Mouse (Mus musculus): ENCODE measurements around the gene Rps6kb2. TPM values are rescaled to one million over a fixed set of nuclear protein-coding genes. Genes with fewer than 3 reads are reported as not detected.

The Rps6kb2 gene
- total RNA-seq, 2 experiments from 2014 or later, result 34.8 to 39.8 TPM

DNA sequence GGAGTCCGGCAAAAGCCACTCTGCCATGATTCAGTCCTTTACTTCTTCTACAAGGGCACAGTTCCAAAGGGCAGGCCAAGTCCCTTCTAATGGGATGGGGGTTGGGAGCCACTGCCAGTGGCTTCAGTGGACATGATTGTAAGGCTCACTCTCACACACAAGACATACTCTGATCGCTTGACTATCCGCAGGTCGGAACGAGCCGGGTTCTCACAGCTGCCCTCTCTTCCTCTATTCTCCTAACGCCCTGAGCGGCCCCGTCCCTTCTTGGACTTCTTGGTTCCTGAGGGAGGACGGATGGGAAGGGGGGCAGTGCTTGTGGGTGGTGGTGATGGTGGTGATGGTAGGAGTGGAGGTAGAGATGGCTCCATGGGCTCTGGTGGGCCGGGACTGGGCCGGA lies 6.4 kb downstream of the Rps6kb2 start:
- ATAC-seq (replicated peaks; ENCODE audit: low FRiP score, poor library complexity, severe bottlenecking), result no peak

DNA sequence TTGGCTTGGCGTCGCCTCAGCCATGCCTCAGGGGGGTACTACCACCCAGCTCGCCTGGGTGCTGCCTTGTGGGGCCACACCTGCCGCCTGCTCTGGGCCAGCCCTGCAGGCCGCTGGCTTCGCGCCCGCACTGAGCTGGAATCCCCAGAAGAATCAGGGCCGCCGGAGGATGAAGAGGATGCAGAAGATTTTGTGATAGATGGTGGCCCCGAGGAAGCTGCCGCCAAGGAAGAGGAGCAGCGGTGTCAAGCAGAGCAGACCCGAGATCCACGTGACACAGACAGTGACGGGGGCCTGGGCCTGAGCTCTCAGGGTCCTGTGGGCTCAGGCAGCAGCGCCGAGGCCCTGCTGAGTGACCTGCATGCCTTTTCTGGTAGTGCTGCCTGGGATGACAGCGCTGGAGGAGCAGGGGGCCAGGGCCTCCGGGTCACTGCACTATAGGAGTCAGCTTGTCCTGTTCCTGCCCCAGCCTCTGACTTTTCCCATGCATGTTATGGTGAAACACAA lies 7.0 kb downstream of the Rps6kb2 start:
- ATAC-seq (replicated peaks; ENCODE audit: low FRiP score, poor library complexity, severe bottlenecking), result no peak

DNA sequence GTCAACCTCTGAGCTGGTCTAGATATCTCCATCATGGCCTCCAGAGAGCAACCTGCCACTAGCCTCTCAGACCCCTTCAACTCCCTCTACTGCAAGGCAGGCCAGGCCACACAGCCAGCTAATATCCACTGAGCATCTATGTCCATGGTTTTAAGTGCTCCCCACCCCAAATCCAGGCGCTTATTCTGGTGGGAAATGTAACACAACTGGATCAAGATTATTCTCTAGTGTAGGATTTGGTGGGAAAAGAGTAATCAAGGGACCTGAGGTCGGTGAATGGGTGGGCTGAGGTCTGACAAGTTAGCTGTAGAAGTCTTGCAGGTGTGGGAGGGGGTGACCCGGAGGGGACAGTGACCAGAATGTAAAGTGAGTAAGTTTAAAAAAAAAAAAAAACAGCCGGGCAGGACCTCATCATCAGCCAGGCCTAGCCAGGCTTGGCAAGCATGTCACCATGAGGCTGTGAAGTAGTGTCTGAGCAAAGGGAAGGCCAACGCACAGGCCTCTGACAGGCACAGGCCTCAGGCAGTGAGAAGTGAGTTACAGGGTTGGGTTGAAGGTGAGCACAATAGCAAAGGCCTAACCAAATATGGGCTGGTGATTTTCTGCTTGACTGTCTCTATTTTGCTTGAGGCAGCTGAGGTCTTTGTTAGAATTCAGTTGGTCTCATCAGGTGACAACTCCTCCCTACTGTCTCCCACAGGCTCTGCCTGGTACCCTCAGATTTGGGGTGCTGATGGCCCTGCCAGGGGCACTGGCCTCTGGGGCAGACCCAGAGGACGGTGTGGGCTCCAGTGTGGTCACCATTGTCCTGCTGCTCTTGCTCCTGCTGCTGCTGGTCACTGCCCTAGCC lies 7.7 kb downstream of the Rps6kb2 start:
- ATAC-seq (replicated peaks; ENCODE audit: low FRiP score, poor library complexity, severe bottlenecking), result no peak

DNA sequence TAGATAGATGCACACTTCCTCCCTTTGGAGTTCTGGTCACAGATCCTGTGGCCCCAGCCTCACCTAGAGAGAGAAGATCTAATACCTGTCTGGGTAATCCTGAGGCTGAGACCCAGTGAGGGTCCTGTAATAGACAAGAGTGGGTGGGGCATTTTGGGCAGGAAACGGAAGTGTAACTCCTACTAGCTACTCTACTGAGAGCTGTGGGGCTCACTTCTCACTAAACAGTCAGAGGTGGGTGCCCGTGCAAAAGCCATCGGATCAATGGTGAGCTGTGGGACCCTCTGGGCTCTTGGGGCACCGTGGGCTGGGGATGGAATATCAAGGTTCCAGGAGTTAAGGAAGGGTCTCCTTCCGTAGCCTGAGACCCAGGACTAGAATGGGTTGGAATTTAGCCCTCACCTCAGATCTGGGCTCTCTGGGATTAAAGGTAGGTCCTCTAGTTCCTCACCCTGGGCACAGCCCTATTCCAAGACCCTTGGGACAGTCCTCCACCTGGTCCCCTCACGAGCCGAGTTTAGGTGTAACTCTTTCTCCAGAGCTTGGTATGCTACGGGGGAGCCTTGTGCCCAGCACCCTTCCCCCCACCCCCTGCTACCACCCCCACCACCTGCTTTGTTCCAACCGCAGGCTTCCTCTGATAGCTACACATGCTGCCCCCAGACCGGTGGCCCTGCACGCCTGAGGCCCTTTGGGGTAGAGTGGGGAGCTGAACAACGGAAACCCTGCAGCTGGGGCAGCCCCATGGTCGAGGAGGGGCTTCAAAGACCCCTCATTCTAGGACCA lies 8.5 kb downstream of the Rps6kb2 start:
- ATAC-seq (replicated peaks; ENCODE audit: low FRiP score, poor library complexity, severe bottlenecking), result no peak

GRCm38 (mm10) chr19:4153232-4153654 lies 9.9 kb downstream of the Rps6kb2 start, which contains the start of gene Ptprcap:
Gene Ptprcap, plus strand, starts transcription at chr19:4153604.
- ATAC-seq (replicated peaks; ENCODE audit: low FRiP score, poor library complexity, severe bottlenecking), result no peak

GRCm38 (mm10) chr19:4152445-4153231 lies 10.5 kb downstream of the Rps6kb2 start:
- no peak for ATAC-seq (replicated peaks; ENCODE audit: low FRiP score, poor library complexity, severe bottlenecking)

DNA sequence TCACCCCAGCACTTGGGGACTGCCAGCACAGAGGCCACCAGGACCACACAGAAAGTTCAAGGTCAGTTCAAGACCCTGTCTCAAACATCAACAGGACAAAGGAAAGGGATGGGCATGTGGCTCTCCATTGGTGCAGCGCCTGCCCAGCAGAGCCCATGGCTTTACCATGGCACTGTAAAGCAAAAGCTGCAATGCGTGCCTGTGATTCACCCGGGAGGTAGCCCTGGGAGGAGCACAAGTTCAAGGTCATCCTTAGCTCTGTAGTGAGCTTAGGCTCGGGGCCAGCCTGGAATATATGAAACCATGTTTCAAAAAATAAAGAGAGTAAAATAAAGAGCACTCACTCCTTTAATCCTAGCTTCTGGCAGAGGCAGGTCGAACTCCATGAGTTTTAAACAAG lies 11.3 kb downstream of the Rps6kb2 start:
- no peak for ATAC-seq (replicated peaks; ENCODE audit: low FRiP score, poor library complexity, severe bottlenecking)

DNA sequence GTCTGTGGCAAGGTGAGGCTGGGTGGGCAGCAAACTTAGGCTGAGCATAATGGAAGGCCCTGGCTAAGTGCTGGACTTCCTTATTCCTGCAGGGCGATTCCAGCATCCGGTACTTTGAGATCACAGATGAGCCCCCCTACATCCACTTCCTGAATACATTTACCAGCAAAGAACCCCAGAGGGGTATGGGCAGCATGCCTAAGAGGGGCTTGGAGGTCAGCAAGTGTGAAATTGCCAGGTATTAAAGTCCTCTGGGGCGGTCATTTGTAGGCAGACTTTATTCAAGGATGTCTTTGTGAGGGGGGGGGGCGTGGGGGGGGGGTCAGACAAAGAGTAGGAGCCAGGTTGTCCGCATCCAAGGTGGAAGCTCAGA lies 11.7 kb downstream of the Rps6kb2 start:
- ATAC-seq (replicated peaks; ENCODE audit: low FRiP score, poor library complexity, severe bottlenecking), result no peak

DNA sequence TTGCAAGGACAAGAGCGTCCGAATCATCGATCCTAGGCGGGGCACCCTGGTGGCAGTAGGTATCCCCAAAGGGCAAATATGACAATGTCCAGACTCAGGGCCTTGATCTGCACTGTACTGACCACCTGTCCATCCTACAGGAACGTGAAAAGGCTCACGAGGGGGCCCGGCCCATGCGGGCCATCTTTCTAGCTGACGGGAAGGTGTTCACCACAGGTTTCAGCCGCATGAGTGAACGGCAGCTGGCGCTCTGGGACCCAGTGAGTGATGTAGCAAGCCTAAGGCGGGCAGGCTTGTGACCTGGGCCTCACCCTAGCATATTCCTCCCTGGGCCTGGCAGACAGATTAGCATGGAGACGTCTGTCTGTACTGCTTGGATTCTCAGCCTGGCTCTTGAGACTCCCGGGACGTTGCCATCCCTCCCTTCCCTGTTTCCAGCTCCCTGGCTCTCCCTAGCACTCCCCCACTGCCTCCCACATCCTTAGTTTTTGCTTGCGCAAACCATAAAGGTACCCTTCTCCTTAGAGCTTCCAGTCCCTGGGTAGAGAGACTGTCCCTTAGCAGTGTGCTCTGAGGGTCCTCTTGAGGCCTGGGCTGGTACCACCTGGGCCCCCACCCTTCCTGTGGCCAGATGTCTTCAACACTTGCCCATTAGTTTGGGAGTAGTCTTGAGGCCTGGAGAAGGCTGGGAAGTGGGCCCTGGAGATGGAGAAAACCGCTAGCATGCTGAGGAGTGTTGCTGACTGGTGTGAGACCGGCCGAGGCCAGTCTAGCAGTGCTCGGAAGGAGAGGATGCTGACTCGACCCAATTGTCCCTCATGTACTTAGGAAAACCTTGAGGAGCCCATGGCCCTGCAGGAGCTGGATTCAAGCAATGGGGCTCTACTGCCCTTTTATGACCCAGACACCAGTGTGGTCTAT lies 12.3 kb downstream of the Rps6kb2 start:
- no peak for ATAC-seq (replicated peaks; ENCODE audit: low FRiP score, poor library complexity, severe bottlenecking)

DNA sequence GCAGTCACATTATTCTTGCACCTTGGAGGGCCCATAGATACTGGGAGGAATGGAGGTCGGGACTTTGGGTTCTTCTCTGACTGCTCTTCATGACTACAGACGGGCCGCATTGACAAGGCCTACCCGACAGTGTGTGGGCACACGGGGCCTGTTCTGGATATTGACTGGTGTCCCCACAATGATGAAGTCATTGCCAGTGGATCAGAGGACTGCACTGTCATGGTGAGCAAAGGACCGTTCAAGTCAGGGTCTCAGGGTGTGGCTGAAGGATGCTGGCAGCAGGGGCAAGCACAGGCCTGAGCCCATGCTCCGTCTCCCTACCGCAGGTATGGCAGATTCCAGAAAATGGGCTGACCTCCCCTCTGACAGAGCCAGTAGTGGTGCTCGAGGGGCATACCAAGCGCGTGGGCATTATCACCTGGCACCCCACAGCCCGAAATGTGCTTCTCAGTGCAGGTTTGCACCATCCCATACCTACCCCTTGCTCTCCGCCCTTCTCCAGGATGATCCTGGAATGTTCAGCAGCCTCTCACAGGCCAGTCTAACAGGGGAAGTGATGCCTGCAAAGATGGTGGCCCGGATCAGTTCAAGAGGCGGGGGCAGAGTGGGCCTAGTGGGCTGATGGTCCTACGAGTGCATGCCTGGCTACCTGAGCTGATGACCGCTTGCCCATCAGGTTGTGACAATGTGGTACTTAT lies 13.2 kb downstream of the Rps6kb2 start:
- no peak for ATAC-seq (replicated peaks; ENCODE audit: low FRiP score, poor library complexity, severe bottlenecking)

DNA sequence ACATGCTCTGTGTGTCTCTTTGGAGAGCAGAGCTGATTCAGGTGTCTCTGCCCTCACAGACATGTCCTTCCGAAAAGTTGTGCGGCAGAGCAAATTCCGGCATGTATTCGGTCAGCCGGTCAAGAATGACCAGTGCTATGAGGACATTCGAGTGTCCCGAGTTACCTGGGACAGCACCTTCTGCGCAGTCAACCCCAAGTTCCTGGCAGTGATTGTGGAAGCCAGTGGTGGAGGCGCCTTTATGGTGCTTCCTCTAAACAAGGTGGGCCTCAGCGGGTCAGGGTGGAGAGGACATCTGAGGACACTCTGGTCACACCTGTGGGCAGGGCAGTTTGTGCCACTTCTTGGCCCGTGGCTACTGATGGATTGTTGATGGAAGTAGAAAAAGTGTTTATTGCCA lies 13.9 kb downstream of the Rps6kb2 start:
- no peak for ATAC-seq (replicated peaks; ENCODE audit: low FRiP score, poor library complexity, severe bottlenecking)

DNA sequence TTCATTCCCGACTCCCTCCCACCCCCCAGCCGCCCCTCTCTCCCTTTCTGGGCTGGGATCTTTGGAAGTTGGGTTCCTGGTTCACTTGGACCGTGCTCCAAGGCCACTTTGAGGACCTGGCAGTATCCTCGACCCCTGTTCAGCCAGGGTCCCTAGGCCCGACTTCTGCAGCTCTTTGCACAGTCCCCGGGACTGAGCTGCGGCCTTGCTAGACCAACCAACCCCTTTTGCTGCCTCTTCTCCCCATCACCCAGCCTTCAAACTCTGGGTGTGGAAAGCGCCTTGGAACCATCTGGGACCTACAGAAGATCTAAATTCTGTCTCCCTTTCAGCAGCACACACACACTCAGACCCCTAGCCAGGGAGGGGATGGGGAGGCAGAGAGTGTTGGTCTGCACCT lies 14.3 kb downstream of the Rps6kb2 start:
- ATAC-seq (replicated peaks; ENCODE audit: low FRiP score, poor library complexity, severe bottlenecking), result no peak

GRCm38 (mm10) chr19:4148491-4148806 lies 14.7 kb downstream of the Rps6kb2 start, which contains the start of gene Coro1b:
Gene Coro1b, plus strand, starts transcription at chr19:4148619.
- ATAC-seq (replicated peaks; ENCODE audit: low FRiP score, poor library complexity, severe bottlenecking), result peak; percentile 89

- ATAC-seq (replicated peaks; ENCODE audit: low FRiP score, poor library complexity, severe bottlenecking), result peak; percentile 36; the same call in 1 of the 2 replicates
Measured at GRCm38 (mm10) chr19:4147782-4148490, 15.2 kb downstream of the Rps6kb2 start.

- no peak for ATAC-seq (replicated peaks; ENCODE audit: low FRiP score, poor library complexity, severe bottlenecking)
Measured at GRCm38 (mm10) chr19:4147022-4147405, 16.1 kb downstream of the Rps6kb2 start.

DNA sequence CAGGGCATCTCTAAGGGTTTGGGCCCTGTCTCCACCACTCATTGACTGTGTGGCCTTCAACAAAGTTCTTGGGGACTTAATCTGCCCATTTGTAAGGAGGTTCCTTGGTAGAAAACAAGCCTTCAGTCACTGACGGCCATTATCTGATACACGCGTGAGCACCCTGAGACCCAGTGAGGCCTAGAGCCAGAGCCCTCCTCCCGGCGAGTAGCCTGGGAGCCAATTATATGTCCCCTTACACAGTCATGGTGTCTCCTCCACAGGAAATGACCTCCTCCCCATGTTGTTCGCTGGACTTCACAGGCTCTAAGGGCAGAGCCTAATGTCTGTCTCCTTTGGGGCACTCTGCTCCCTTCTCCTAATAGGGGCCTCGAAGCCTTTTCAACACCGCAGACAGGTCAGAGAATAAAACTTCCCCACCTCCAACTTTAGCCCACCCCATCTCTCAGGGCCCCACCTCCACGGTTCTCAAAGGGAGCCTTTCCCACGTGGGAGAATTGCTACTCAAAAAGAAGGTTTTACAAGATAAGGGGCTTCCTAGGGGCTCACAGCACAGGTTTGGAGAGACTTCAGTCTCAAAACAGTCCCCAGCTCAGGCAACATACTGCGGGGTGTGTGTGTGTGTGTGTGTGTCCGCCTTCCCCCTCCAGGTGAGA lies 16.7 kb downstream of the Rps6kb2 start:
- ATAC-seq (replicated peaks; ENCODE audit: low FRiP score, poor library complexity, severe bottlenecking), result no peak

DNA sequence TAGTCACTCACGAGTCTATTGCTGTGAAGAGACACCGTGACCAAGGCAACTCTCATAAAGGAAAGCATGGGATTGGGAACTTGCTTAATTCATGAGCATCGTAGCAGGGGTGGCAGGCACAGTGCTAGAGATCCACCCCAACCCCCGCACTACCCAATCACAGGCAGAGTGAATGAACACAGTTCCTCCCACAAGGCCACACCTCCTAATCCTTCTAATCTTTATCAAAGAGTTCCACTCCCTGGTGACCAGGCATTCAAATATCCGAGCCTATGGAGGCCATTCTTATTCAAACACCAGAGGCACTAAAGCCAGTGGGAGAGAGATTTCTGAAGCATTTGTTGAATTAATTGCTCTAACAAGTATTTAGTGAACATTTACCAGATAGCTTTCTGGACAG lies 17.2 kb downstream of the Rps6kb2 start:
- ATAC-seq (replicated peaks; ENCODE audit: low FRiP score, poor library complexity, severe bottlenecking), result no peak

All from erythroid progenitor cell, adult 5-6 weeks (primary cell).